Mouse (Mus musculus) heart, postnatal 25 days (tissue): ENCODE results near the gene Otulin. TPM values are rescaled to one million over a fixed set of nuclear protein-coding genes. Genes with fewer than 3 reads are reported as not detected.

ENCODE experiments used
- DNase-seq: peaks from one replicate; pipeline ENCODE4 v3.0.0; 2022; ENCODE audit warnings: low spot score
- intact Hi-C: fragments of 180-260 bp; cut with DNase I; formaldehyde crosslinking; loops from one replicate; pipeline ENCODE4 v1.15.1; 2025
- total RNA-seq, 2 experiments: library from RNA; stranded (reverse); gene quantifications; 2 replicates each; pipeline ENCODE4 v1.2.3; 2021

Gene Otulin
- total RNA-seq, 2 experiments from 2014 or later: 22.4 to 26.8 TPM

DNA sequence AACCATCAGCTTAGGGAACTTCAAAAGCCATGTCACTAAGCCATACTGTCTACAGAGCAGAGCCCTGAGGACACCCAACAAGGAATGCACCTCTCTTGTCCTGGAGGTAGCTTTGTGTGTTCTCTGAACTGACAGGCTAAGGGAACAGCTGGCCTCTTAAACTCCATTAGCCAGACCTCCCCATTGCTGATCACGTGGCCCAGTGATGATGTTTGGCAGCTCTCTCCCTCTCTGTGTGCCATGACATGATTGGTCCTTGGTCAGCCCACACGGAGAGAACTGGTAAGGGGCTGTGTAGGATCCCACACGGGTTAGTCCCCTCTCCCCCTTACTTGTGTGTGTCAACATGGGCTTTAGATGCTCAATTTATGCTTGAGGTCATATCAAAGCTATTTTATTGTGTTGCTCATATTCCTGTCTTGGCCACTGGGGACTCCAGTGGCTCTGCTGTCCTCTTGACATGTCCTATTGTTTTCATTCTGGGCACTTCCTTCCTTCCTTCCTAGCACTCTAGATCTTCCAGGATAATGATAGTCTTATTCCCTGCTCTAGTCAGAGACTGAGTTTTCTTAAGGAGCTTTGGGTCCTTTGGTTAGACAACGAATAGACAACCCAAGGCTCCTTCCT is 44.9 kb downstream of the Otulin start:
- DNase-seq: no peak
- intact Hi-C loops: no loop called here

DNA sequence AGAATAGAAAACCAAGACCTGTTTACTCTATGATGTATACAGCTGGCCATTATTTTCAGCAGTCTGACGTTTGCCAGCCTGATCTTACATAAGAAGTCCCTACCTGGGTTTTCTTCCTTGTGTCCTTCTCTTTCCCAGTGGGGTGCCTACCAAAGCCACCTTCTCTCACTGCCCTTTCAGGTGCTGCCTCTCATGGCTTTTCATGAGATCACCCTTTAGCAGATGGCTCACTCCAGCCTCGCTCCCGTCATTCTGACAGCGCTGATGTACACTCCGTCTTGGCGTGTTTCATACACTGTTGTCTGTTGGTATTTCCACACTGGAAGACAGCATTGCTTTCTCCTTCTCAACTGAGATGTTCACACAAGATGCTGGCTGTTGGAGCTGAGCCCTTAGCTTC is 46.9 kb downstream of the Otulin start:
- intact Hi-C loops: loop anchor here (1.0 to 5.0 kb wide), 2 partner anchors 76 to 257 kb away; no protein-coding TSS in a partner anchor
- DNase-seq: no peak

DNA sequence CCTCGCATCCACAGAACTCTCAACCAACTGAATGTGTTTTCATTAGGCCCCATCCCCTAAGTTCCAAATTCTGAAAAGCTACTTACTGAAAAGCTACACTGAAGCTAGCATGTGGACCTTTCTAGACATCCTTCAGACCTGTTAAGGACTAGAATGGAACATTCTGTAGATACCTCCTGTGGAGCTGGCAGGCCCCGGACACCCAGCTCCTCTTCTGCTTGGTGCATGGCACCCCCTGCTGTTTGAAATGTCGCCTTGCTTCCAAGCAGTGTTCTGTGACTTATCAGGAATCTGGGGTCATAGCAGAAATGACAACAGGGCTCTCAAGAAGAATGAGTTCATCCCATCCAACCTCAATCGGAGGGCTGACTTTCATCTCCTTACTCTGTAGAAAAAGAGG is 47.5 kb downstream of the Otulin start:
- intact Hi-C loops: loop anchor here (1.0 to 5.0 kb wide), 2 partner anchors 76 to 257 kb away; no protein-coding TSS in a partner anchor
- peak; percentile 25 for DNase-seq

DNA sequence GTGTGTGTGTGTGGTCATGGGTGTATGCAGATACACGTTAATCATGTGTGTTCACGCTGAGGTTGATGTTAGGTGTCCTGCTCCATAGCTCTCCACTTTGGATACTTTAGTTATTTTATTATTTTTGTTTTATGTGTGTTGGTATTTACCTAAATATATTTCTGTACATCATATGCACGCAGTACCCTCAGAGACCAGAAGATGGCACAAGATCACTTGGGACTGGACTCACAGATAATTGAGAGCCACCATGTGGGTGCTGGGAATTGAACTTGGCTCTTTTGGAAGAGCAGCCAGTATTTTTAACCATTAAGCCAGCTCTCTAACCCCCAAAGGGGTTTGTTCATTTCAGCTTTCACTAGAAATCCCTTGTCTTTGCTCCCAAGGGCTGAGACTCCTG is 48.1 kb downstream of the Otulin start:
- no peak for DNase-seq
- intact Hi-C loops: loop anchor here (5.0 kb wide), 1 partner anchor 75 kb away; no protein-coding TSS in a partner anchor

DNA sequence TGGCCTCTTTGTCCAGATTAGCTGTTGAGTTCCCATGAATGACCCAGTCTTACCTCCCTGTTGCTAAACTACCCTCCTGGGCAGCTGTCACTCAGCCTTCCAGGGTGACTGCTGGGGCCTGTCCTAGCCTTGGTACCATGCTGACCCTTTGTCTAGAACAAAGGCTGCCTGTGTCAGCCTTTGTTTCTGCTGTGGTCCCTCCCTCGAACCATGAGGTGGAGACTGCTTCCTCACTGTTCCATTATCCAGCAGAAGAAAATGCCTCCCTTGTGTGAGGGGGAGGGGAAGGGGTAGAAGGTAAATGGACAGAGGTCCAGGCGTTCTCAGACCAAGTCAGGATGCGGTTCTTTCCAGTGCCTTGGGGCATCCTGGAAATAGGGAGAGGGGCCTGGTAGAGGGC is 48.9 kb downstream of the Otulin start:
- DNase-seq: no peak
- intact Hi-C loops: loop anchor here (5.0 kb wide), 1 partner anchor 74 kb away; no protein-coding TSS in a partner anchor

DNA sequence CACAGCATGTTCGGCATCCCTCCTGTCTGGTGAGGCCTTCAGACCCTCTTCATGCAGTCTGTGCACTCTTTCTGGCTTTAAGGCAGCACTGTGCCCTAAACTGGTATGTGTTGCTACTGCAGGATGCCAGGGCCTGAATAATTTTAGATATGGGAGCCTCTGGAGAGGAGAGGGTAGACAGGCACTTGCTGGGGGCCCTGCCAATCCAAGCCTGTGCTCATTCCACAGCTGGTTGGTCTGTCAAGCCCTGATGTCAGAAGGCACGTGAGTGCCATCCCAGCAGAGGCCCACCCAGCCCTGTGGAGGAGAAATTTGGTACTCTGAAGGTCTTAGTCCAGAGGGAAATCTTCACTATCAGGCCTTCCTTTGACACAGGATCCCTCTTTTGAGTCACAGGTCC is 49.7 kb downstream of the Otulin start:
- intact Hi-C loops: loop anchor here (5.0 kb wide), 1 partner anchor 73 kb away; no protein-coding TSS in a partner anchor
- DNase-seq: peak; percentile 19

DNA sequence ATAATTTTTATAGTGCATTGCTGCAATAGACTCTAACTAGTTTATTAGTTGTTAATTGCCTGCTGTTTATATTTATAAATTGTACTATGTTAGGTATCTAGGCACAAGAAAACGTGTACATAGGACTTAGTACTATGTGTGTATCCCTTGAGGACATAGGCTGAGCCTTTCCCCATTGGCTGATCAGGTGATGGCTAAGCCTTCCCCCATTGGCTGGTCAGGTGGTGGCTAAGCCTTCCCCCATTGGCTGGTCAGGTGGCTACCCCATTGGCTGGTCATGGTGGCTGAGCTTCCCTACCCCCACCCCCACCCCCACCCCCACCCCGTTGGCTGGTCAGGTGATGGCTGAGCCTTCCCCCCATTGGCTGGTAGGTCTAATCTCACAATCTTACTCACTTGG is 50.6 kb downstream of the Otulin start:
- DNase-seq: no peak
- intact Hi-C loops: loop anchor here (5.0 kb wide), 1 partner anchor 73 kb away; no protein-coding TSS in a partner anchor

DNA sequence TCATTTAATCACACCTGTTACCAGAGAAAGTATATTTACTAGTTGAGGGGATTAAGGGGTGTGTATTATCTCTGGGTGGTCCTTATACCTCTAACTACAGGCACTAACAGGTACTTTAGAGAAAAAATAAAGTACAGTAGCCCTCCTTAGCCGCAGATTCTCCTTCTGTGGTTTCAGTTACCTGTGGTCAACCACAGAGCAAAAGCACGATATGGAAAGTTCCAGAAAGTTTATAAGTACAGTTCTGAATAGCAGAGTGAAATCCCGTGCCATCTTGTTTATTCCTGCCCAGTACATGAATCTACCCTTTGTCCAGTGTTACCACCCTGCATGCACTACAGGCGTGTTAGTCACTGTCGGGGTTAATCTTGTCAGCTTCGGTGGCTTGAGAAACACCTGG is 51.6 kb downstream of the Otulin start:
- DNase-seq: no peak
- intact Hi-C loops: no loop called here

DNA sequence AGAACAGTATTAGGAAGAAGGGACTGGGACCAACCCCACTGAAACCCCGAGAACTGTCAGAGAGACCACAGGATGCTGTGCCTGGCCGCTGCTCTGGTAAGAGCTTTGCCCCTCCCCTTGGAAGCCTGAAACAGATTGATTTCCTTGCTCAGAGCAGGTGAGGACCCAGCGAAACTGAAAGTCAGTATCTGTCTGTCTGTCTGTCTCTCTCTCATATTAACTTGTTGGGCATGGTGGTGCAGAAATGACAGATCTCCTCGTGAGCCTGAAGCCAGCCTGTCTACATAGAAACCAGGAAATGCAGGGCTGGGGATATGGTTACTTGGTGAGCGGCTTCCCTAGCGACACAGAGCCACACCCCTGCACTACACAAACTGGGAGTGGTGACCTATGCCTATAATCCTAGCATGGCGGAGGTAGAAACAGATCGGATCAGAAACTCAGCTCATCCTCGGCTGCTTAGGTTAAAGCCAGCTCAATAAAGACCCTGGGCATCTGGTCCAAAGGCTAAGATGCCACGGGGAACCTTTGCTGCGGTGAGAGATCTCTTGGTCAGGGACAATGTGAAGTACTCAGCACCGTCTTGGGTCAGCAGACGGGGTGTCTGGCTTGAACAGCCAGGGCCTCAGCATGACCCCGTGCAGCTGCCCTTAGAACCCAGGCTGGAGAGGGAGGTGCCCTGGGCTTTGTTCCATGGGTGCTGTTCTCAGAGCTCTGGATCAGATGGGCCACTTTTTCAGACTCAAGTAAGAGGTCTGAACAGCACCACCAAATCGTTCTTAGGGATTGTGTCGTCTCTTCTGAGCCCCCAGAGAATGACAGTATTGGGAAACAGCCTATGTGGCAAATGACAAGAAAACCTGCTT is 52.3 kb downstream of the Otulin start:
- no peak for DNase-seq
- intact Hi-C loops: no loop called here

DNA sequence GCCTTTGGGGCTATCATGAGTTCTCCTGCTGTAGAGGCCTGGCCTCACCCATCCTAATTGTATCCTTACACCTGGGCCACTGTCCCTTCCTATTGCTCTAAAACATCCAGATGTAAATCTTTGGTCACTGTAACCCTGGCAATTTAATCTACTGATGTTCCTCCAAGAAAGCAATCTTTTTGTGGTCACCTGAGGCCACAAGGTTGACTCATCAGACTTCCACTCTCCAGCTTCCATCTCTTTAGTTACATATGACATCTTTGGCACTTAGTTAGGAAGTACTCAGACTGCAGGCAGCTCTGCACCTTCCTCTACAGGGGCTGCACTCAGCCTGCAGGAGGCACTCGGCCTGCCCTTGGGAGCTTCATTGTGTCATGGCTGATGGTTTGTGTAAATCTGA is 53.6 kb downstream of the Otulin start:
- intact Hi-C loops: no loop called here
- DNase-seq: no peak

DNA sequence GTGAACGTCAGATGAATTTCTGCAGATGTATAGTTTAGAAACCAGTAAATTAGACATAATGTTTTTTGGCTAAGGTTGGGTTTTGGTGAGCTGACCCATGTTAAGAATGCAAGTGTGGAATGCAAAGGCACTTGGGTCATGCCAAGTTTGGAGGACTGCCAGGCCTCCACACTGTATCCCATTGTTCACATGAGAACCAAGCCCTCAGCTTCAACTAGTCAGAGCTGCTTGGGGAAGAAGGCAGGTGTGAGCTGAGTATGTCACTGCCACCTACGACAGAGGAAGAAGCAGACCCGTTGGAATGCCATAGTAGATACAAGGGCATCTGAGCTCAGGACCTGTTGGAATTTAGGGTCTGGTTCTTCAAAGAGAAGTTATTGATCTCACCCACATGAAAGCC is 54.6 kb downstream of the Otulin start:
- no peak for DNase-seq
- intact Hi-C loops: no loop called here

DNA sequence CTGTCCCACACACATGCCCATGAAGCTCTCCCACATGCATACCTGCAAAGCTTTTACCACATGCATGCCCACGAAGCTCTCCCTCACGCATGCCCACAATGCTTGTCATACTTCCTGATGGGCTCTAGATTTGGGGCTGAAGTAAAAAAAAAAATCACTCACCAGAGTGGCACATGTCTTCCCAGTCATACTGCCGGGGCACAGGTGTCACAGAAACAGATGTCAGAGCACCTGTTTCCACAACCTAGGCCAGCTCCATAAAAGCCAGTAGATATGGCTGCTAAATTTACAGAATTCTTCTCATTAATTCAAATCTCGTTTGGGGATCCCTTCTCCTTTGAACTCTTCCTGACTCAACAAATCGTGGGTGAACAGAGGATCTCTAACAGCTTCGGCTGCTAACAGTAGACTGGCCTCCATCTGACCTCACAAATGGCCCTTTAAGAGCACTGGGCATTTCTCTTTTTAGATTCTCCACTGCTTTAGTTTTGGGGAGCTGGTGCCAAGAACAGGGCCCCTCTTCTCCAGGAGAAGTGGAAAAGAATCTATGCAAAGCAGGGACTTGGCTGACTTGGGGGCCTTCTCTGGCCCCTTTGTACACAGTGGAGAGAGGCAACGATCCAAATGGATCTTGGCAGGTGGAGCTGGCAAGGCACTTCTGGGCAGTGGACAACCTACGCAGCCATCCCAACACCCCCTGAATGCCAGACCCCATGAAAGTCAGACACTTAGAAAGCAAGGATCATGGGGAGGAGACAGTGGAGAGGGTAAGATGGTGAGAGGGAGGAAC is 55.3 kb downstream of the Otulin start:
- intact Hi-C loops: no loop called here

DNA sequence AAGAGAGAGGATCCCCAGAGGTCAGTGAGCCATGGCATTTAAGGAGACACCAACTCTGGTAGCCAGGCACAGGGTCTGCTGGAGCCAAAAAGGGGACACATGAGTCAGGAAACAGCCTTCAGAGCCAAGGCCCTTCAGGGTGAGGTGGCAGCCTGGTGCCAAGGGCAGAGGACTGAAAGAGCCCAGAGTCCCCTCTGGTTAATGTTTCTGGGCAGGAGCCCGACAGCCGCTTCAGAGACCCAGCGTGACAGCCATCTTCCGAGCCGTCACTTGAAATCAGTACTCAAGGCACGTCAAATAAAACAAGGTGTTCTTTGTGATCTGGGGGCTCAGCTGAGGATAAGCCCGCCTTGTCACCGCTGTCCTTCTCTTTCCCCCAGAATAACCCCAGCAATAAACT is 59.3 kb downstream of the Otulin start:
- DNase-seq: peak; percentile 49
- intact Hi-C loops: no loop called here

More for the DNA sequence above, 55.3 kb downstream of the Otulin start:
- no peak for DNase-seq

DNA sequence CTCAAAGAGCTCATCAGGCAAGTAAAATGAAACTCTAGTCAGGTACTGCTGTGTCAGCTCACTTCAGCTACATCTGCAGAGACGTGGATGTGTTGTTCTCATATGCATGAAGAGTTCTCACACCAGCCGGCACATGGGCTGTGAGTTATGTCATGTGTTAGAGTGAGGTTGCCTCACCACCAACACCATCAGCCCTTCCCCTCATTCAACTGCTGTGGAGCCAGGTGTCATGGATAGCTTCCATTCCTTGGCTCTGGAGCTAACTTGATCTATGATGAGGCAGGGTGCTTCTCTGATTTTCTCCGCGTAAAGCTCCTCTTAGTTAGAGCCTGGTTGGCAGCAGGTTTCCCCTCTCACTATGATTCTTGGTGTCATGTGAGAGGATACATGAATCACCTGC is 60.1 kb downstream of the Otulin start:
- intact Hi-C loops: no loop called here
- no peak for DNase-seq

DNA sequence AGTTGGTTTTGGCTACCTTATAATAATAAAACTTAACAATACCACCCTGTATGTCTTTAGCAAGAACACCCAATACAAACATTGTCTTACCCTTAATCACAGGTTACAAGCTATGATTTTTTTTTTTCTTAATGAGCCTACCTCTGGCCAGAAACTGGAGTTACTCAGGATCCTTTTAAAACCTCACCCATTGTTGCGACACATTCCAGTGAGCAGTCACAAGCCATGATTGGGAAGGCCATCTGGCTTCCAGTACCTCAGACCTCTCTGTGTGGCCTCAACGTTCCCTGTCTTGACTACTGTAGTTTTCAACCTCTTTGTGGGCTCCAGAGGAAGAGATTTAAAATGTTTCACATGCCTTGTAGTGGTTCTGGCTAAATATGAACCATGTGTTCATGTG is 60.6 kb downstream of the Otulin start:
- DNase-seq: no peak
- intact Hi-C loops: no loop called here

DNA sequence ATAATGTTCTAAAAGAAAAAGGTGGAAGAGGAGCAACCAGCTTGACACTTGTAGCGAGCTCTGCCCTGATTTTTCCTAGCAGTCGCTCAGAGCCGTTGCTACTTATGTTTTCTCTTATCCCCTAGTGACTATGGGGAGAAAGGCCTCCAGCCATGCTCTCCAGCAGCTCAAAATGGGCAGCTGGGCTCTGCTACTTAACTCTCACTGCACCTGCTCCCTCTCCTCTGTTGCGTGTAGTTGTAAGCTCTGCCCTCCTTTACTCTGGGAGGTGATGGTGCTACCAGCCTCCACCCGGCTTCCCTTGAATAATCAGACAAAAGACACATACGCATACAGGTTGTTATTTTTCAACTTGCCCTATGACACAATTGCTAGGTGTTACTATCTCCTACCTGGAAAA is 62.1 kb downstream of the Otulin start:
- intact Hi-C loops: no loop called here
- no peak for DNase-seq

DNA sequence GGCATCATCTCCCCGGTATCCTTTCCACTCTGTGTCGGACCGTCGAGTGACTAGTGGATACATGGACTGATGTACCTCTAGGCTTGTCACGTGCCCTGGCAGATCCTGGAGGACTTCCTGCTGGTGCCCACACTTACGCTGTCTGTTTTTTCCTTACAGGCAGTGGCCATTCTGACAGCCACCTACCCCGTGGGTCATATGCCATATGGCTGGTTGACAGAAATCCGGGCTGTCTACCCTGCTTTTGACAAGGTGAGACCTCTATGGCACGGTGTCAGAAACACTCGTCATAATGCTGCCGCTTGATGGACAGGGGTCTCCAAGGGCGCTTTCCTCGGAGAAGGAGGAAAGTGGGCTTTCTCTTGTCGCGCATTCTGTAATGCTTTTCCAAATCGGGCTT is 63.1 kb downstream of the Otulin start:
- no peak for DNase-seq
- intact Hi-C loops: no loop called here

DNA sequence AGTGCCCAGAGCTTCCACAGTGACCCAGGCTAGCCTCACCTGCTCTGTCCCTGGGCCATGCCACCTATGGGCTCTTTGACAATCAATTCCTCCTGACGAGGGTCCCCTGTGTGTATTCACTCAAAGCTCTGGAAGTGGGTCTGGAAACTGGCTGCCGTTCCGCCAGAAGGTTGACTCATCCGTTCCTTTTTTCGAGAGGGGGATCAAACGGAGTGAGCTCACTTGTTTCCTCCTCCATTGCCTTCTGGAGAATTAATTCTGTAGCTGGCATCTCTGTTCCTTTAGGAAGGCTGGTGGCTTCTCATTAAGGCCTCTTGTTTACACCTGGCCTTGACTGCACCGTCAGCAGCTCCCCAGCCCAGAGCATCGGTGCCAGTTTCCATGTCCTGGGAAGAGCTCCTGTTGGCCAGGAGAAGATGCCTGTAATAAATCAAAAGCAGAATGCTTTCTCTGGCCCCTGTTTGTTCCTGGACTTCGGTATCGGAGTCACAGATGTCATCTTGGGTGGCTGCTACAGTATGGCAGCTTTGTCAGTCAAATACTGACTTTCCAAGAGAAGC is 64.8 kb downstream of the Otulin start:
- DNase-seq: no peak
- intact Hi-C loops: no loop called here

DNA sequence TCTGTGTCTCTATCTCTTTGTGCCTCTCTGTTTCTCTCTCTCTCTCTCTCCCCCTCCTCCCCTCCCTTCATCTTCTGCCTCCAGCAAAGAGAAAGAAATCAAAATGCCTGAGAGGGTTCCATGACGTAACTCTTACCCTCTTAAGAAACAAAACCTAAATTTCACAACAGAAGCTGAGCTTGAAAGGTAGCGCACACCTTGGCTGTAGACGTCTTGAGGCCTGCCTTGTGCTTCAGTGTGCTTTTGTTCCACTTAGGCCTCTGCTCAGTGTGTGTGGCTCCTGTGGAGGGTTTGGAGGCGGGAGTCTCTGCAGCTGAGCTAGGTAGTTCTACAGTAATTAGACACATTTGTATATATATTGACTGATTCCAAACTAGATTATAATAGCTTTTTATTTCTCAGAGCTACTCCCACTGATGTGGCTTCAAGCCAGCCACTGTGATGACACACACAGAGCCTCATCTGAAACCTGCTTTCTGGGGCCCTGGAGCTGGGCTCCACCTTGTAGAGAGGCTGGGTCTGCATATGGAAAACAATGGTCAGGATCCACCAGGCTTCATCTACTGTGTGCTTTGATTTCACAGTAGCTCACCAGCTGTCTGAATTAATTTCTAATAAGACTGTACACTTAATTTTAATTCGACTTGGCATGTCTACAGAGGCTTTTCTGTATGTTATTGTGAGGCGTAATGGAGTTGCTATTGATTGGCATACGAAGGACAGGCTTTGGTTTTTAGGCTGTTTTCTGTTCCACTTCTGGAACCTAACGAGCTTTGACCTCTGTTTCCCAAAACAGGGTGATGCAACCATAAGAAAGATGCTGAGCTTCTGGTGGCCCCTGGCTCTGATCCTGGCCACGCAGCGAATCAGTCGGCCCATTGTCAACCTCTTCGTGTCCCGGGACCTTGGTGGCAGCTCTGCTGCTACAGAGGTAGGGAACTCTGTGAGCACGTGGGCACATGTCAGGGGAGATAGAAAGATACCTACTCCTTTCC is 66.1 kb downstream of the Otulin start:
- DNase-seq: no peak
- intact Hi-C loops: no loop called here
